Mouse (Mus musculus) adrenal gland, adult 18-20 months (tissue): ENCODE data around the gene Rtn4rl1. TPM values are rescaled to one million over a fixed set of nuclear protein-coding genes. Genes with fewer than 3 reads are reported as not detected.
"Not testable (repeated sequence)": the region's sequence is repeated elsewhere in the genome, so short reads cannot be mapped to it uniquely, and the experiment has no call there.

Experiments used
- DNase-seq, 2 experiments: peaks; one replicate each; pipeline ENCODE4 v3.0.0; 2021 to 2022; ENCODE audit warnings: low spot score in 2 of 2
- microRNA-seq, 2 experiments: library from miRNA; unstranded; fragments of <30 nt; microRNA quantifications; one replicate each; pipeline ENCODE4 v1.2.0; 2021; ENCODE audit warnings: borderline number of aligned reads in 2 of 2
- total RNA-seq, 2 experiments: library from RNA; stranded (reverse); gene quantifications; 1 replicate in 1 of 2; 2 replicates in 1 of 2; pipeline ENCODE4 v1.2.3; 2021

The Rtn4rl1 gene
- total RNA-seq, 2 experiments from 2014 or later: 27.7 to 33.2 TPM

DNA sequence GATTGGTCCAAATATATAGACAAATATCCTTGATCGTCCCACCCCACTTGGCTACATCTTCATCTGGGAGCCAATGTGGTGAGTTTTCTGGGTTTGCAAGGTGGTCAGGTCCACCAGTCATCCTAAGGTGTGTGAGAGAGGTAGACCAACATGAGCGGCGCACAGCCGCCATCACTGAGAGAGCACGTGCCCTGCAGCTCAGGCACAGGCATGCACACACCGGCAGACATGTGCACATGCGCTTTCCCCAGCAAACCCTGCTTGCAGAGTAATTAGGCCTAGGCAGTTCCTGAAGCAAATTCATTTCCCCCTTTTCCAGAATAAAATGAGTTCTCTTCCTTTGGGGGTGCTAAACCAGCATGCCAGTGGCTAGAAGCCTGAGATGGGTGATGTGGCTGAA lies 98.7 kb downstream of the Rtn4rl1 start:
- DNase-seq: no peak

DNA sequence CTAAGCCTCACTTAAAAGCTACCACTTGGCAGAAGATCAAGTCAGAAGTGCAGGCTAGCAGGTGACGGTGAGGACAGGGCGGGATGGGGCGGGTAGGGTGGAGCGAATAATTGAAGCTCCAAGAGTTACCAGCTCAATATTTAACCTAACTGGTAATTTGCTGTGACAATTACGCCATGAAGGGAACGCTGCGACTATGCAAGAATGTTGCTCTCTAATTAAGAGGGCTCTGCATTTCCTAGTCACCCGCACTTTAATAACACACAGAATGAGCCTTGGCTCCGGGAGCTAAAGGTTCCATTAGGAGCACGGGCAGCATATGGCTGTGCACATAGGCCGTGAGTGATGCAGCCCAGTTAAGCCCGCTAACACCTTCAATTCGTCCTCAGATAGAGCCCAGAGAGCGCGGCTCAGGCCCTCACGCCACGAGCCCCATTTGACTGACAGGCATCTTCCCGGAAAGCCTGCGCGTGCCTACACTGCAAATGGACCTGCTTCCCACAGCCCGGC lies 100.3 kb downstream of the Rtn4rl1 start:
- DNase-seq: no peak

DNA sequence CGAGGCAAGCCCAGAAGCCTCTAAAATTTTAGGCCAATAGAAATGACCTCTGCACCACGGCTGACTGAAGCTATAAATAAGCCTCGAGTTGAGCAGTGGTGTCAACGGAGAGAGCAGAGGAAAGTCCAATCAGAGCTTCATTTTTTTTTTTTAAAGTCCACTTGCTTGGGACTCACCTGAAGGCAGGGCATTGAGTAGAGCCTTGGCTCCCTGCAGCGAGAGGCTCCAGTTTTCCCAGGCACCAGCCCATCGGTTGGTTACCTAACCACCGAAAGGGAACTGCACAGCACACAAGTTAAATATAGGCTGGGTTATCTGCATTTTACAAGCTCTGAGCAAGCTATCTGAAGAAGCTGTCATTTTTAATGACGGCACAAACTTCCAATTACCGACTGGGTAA lies 101.3 kb downstream of the Rtn4rl1 start:
- DNase-seq: no peak

DNA sequence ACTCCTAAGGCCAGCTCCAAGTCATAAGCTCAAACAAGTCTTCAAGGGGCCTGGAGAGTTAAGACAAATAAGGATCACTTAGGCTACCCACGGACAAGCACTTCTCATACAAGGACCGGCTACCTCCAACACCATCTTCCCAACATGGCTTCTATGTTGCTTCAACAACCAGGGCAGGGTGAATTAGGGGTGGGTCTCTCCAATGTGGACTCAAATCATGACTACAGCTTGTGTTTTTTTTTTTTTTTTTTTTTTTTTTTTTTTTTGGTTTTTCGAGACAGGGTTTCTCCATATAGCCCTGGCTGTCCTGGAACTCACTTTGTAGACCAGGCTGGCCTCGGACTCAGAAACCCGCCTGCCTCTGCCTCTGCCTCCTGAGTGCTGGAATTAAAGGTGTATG lies 102.0 kb downstream of the Rtn4rl1 start:
- not testable (repeated sequence) for DNase-seq

DNA sequence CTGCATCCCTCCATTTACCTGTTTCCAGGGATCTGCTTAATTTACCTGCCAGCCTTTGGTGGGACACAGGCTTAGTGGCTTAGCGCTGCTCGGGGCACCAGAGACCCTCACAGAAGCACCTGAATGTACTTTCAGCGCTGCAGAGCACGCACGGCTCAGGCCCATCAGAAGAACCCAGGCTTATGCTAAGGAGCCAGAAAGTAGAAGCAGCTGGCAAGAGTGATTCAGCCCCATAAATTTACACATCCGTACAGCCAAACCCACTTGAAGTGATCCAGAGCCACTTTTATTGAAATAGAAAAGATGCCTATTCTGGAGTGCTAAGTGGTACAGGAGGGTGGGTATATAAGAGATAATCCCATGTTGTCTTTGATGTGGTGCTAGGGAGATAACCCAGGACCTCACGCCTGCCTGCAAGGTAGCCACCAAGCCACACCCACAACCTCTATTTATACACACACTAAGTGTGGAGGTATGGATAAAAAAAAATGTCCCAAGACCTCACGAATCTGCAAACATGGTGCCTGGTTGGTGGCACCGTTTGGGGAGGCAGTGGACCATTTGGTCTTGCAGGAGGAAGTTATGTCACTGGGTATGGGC lies 102.9 kb downstream of the Rtn4rl1 start:
- DNase-seq: no peak

DNA sequence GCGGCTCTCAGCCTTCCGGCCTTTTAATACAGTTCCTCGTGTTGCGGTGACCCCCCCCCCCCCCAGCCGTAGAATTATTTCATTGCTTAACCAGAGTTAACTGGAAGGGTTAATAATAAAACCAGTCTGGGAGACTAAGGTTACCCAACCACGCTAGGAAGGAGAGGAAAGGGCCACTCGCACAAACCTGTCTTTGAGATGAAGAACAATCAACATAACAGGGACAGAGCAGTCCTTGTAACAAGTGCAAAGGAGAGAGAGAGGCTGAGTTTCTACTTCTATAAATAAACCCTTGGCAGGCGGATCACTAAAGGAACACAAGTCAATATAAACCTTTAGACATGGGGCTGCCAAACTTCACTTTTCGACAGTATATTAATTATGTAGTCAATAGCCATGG lies 104.0 kb downstream of the Rtn4rl1 start:
- no peak for DNase-seq

DNA sequence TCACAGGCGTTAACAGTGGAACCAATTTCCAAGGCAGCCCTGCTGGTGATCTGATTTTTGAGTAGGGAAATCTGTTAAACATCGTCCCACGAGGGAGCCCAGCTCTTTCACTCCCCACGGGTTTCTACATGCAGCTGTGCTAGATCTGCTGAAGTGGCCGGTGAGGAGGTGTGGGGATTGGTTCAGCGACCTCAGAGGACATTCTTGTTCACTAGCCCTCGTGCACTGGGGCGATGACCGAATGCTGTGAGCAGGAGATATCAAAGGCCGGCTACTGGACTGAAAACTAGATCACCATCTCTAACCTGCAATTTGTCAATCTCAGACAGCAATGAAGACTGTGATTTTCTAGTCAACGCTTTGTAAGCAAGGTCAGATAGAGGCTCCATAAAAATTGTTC lies 104.9 kb downstream of the Rtn4rl1 start:
- no peak for DNase-seq

DNA sequence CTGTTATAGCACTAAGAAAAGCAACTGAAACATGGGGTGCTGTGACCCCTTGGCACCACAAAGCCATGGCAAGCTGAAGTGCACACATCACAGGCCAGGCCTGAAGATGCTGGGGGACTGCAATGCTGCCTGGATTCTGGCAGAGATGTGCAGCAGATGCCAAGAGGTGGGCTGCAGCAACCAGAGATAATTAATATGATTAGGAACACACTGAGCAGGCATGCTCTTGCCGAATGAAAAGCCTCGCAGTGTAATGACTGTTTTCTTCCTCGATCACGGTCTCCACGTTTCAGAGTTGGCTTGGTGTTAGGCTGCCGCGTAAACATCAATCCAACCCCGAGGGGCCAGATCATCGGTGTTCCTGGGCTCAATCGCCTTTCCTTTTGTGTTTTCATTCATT lies 106.2 kb downstream of the Rtn4rl1 start:
- DNase-seq: no peak

DNA sequence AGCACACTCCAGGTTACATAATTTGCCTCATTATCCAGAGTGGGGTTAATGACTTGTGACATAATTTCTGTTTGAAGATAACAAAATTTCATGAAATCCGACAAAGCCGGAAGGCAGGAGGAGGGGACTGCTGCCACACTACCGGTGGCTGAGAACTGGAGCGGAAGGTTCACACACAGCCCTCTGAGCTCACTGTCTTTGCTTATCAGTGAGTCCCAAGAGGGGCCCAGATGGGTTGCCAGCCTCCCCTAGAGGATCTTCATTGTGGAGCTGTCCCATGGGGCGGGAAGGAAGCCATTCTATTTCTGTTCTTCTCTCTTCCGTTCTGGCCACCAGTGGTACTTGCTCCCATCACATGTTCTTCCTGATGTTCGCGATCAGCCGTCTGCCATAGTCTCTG lies 107.4 kb downstream of the Rtn4rl1 start:
- no peak for DNase-seq

DNA sequence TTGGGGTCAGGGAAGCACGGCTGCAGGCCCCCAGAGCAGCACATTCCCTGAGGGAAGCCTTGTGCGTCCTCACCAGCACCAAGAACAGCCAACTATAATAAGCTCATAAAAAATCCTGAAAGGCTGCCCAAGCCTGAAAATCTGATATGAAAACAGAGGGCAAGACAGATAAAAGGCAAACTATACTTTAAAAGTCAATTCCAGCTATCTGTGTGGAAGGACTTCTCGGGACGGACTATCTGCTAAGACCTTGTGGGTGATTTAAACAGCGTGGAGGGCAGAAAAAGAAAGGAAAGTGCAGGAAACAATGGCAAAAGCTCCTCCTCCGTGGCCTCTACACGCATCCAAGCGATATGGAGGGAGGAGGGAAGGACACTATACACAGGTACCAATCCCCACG lies 111.2 kb downstream of the Rtn4rl1 start:
- no peak for DNase-seq

DNA sequence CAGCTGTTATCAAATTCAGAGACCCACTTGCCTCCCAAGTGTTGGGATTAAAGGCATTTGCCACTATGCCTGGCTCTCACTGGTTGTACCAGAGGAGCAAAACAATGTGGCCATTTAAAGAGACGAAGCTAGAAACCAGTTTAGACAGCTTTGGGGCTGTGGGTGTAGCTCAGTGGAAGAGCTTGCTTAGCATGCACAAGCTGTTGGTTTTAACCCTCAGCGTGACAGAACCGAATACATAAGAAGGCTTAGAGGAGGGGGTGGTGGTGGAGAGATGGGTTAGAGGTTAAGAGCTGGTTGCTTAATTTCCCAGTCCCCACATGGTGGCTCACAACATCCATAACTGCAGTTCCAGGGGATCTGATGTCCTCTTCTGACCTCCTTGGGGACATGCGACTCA lies 115.1 kb downstream of the Rtn4rl1 start:
- no peak for DNase-seq

DNA sequence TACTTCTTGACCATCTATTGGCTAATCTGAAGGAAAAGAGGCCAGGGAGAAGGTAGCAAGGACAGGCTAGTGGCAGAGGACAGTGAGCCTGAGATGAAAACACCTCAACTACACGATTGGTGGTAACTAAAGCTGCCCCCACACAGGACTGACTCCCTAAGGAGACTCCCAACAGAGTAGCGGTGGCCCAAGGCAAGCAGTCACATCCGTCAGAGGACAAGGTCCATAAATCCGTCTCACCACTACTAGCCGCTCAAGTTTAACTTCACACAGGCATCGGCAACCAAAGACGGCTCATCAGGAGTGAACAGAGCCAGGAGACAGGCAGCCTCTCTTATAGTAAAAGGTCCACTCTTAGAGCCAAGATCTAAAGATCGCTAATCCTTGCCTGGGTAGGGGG lies 117.2 kb downstream of the Rtn4rl1 start:
- no peak for DNase-seq

DNA sequence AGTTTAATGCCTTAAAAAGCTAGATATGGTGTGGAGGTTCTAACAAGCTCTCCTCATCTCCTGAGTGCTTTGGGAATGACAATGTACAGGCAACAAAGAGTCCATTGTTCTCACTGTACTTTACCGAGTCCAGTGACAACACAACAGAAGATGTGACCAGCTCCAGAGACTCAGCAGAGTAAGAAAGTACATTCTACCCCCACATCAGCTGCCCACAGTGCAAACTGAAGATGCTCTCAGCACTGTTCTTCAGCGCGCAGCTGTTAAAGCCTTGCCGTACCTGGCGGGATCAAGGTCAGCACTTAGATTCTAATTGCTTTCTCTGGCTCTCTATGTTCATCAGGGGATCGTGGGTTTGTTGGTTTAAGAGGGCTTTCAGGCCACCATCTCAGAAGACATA lies 118.2 kb downstream of the Rtn4rl1 start:
- no peak for DNase-seq

DNA sequence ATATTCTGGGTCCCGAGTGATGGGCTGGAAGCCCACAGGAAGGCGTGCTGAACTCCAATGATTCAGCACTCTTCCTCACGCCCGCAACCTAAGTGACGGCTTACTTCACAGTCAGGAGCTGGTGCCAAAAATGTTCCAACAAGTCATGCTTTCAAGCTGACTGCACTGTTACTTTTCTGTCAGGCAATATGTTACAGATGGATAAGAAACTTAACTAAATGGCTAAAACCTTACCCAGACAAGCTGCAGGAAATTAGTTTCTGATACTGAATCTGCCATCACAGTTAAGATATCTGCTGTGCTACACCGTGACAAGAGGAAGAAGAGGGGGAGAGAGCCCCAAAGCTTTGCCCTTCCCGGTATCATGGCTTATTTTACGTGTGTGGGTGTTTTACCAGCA lies 120.3 kb downstream of the Rtn4rl1 start:
- no peak for DNase-seq

Small RNA genes within 50 kb of the gene (microRNA-seq; reads per million reads assigned to microRNA genes)
- gene Mir132 (829 to 2,713 reads per million in 2 experiments), gene Mir212 (40.4 to 78.0 reads per million in 2 experiments)

Other genes starting within 250 kb of the Rtn4rl1 start
- gene Hic1, start 24.3 kb upstream of the Rtn4rl1 start, total RNA-seq: 10 to 100 TPM in 1 of 2 experiments, 1 to 10 TPM in 1; 5.4 to 13.1 TPM
- 10 to 100 TPM; 15.9 to 19.8 TPM for gene Ovca2, start 14.9 kb upstream of the Rtn4rl1 start, total RNA-seq
- gene Dph1, start 2.5 kb upstream of the Rtn4rl1 start, total RNA-seq: 10 to 100 TPM; 23.4 to 34.5 TPM
- gene Rpa1, start 154.5 kb downstream of the Rtn4rl1 start, total RNA-seq: 10 to 100 TPM; 39.7 to 42.2 TPM
- 1 to 10 TPM; 6.6 to 7.9 TPM for gene Smyd4, start 154.7 kb downstream of the Rtn4rl1 start, total RNA-seq
- gene Serpinf1, start 228.9 kb downstream of the Rtn4rl1 start, total RNA-seq: 10 to 100 TPM; 13.7 to 28.0 TPM
- not detected for gene Serpinf2, start 245.8 kb downstream of the Rtn4rl1 start, total RNA-seq